Mouse (Mus musculus) ES-CJ7 (cell line): ENCODE results near the gene Heyl.
A peak's percentile ranks its signal among the peaks of the same experiment; 100 is the strongest.
"Not testable (repeated sequence)": the region's sequence is repeated elsewhere in the genome, so short reads cannot be mapped to it uniquely, and the experiment has no call there.

ENCODE experiments used
- DNase-seq: peaks from one replicate; pipeline ENCODE4 v3.0.0; 2011; ENCODE audit warnings: low read depth, low spot score

The Heyl gene

GRCm38 (mm10) chr4:123232841-123233240, 515 bp upstream of the Heyl start:
- no peak for DNase-seq

GRCm38 (mm10) chr4:123235835-123236430, 2.6 kb downstream of the Heyl start:
- DNase-seq = no peak

- DNase-seq = no peak
Measured at GRCm38 (mm10) chr4:123236431-123237031, 3.2 kb downstream of the Heyl start.

GRCm38 (mm10) chr4:123237386-123238266, 4.3 kb downstream of the Heyl start:
- DNase-seq = no peak

- DNase-seq = no peak
Measured at GRCm38 (mm10) chr4:123239361-123240203, 6.2 kb downstream of the Heyl start.

GRCm38 (mm10) chr4:123246221-123246620, 12.9 kb downstream of the Heyl start:
- no peak for DNase-seq

- no peak for DNase-seq
Measured at GRCm38 (mm10) chr4:123246651-123247050, 13.3 kb downstream of the Heyl start.

GRCm38 (mm10) chr4:123247147-123247880, 14.0 kb downstream of the Heyl start:
- no peak for DNase-seq

GRCm38 (mm10) chr4:123248971-123249567, 15.7 kb downstream of the Heyl start:
- DNase-seq = no peak

GRCm38 (mm10) chr4:123252214-123252613, 18.9 kb downstream of the Heyl start:
- DNase-seq = no peak

- peak; percentile 65 for DNase-seq
Measured at GRCm38 (mm10) chr4:123254617-123255016, 21.3 kb downstream of the Heyl start.

- DNase-seq = no peak
Measured at GRCm38 (mm10) chr4:123260071-123260746, 26.9 kb downstream of the Heyl start.

- DNase-seq = no peak
Measured at GRCm38 (mm10) chr4:123261721-123262401, 28.5 kb downstream of the Heyl start, which contains the start of gene Pabpc4. Pabpc4 (plus strand) TSS chr4:123262351.

GRCm38 (mm10) chr4:123271063-123271462, 37.7 kb downstream of the Heyl start:
- peak; percentile 36 for DNase-seq

GRCm38 (mm10) chr4:123280117-123280516, 46.8 kb downstream of the Heyl start:
- no peak for DNase-seq

GRCm38 (mm10) chr4:123282500-123282899, 49.1 kb downstream of the Heyl start:
- peak; percentile 97 for DNase-seq

GRCm38 (mm10) chr4:123282915-123283674, 49.7 kb downstream of the Heyl start:
- DNase-seq = not testable (repeated sequence)

GRCm38 (mm10) chr4:123283675-123284064, 50.3 kb downstream of the Heyl start:
- DNase-seq = not testable (repeated sequence)
